Mouse (Mus musculus) embryonic facial prominence, embryonic 14.5 days (tissue): ENCODE results near the gene Tgfbr3. TPM values are rescaled to one million over a fixed set of nuclear protein-coding genes. Genes with fewer than 3 reads are reported as not detected.

Source experiments
- ATAC-seq: fragments of 200-750 bp; cut with Nextera tagmentation; 2 replicates; pipeline ENCODE4 v1.8.0; 2017; ENCODE audit warnings: low read depth, moderate number of reproducible peaks, moderate TSS enrichment
- DNase-seq: peaks from one replicate; pipeline ENCODE4 v3.0.0-alpha.2; 2015; ENCODE audit warnings: low spot score
- H3K27ac ChIP-seq: fragments of 300-500 bp; sonication (generic); replicated peaks from 2 replicates; pipeline ENCODE4 v1.5.1; 2014; ENCODE audit warnings: low read depth, mild to moderate bottlenecking, low read length, moderate library complexity
- H3K27me3 ChIP-seq: fragments of 300-500 bp; sonication (generic); replicated peaks from 2 replicates; pipeline ENCODE4 v1.6.1; 2014; ENCODE audit warnings: low read length; ENCODE audit not compliant: control insufficient read depth, insufficient read depth
- H3K36me3 ChIP-seq: fragments of 300-500 bp; sonication (generic); 2 replicates; pipeline ENCODE4 v1.6.1; 2014; ENCODE audit warnings: low read length, mixed read lengths; ENCODE audit not compliant: control insufficient read depth, insufficient read depth
- H3K4me1 ChIP-seq: fragments of 300-500 bp; sonication (generic); 2 replicates; pipeline ENCODE4 v1.6.1; 2014; ENCODE audit warnings: antibody characterized with exemption, low read length; ENCODE audit not compliant: control insufficient read depth, insufficient read depth
- H3K4me2 ChIP-seq: fragments of 300-500 bp; sonication (generic); 2 replicates; pipeline ENCODE4 v1.6.1; 2014; ENCODE audit warnings: low read depth, mild to moderate bottlenecking, low read length, moderate library complexity, mixed read lengths
- H3K4me3 ChIP-seq: fragments of 300-500 bp; sonication (generic); 2 replicates; pipeline ENCODE4 v1.5.1; 2014; ENCODE audit warnings: low read depth, mild to moderate bottlenecking, low read length
- H3K9ac ChIP-seq: fragments of 300-500 bp; sonication (generic); 2 replicates; pipeline ENCODE4 v1.6.1; 2014; ENCODE audit warnings: low read depth, mild to moderate bottlenecking, low read length, moderate library complexity, mixed read lengths
- H3K9me3 ChIP-seq: fragments of 300-500 bp; sonication (generic); 2 replicates; pipeline ENCODE4 v1.6.1; 2016; ENCODE audit warnings: low read length; ENCODE audit not compliant: control insufficient read depth
- WGBS: fragments of 180-500 bp; shearing (Covaris S2); extraction: QIAGEN DNeasy Blood & Tissue Kit; methylation state at CpG from one replicate; pipeline ENCODE4 v1.1.7; 2014; 5-methylcytosine and 5-hydroxymethylcytosine counted together
- polyA plus RNA-seq: library from polyadenylated mRNA; unstranded; fragments of >200 nt; fragmentation: Nextera tagmentation; extraction: Ambion mirVana; gene quantifications from 2 replicates; pipeline ENCODE4 v1.2.1, GENCODE M21; 2014

Gene Tgfbr3
- polyA plus RNA-seq, 1 experiment from 2014 or later, result 36.5 TPM

GRCm38 (mm10) chr5:107165271-107165670 lies 124.2 kb downstream of the Tgfbr3 start:
- Histone ChIP-seq H3K4me1 (peaks cover 87% of the 10 kb centered on the region), H3K9me3 (no peaks in the 10 kb centered on the region), H3K27me3 (no peaks in the 10 kb centered on the region), H3K4me2 (no peak overlapping the region), H3K36me3 (no peaks in the 10 kb centered on the region), H3K4me3 (no peak overlapping the region), H3K27ac (no peak overlapping the region), H3K9ac (no peak overlapping the region)
- no peak for DNase-seq
- WGBS, result 76% methylated on average over 5 of the region's 5 CpGs
- ATAC-seq, result no peak

GRCm38 (mm10) chr5:107164856-107165255 lies 124.6 kb downstream of the Tgfbr3 start:
- Histone ChIP-seq H3K36me3 (no peaks in the 10 kb centered on the region), H3K9me3 (no peaks in the 10 kb centered on the region), H3K4me2 (no peak overlapping the region), H3K4me1 (peaks cover 85% of the 10 kb centered on the region), H3K27ac (peak overlapping the region; percentile 61), H3K9ac (no peak overlapping the region), H3K4me3 (no peak overlapping the region), H3K27me3 (no peaks in the 10 kb centered on the region)
- DNase-seq (no peak), ATAC-seq (no peak)
- 66% methylated on average over 4 of the region's 4 CpGs for WGBS

GRCm38 (mm10) chr5:107164146-107164545 lies 125.3 kb downstream of the Tgfbr3 start:
- no peak for DNase-seq
- H3K36me3 ChIP-seq, result no peaks in the 10 kb centered on the region
- H3K9ac ChIP-seq, result no peak overlapping the region
- peaks cover 89% of the 10 kb centered on the region for H3K4me1 ChIP-seq
- no peaks in the 10 kb centered on the region for H3K27me3 ChIP-seq
- H3K27ac ChIP-seq, result peak overlapping the region; percentile 61
- no peak for ATAC-seq
- no peak overlapping the region for H3K4me2 ChIP-seq
- H3K4me3 ChIP-seq, result no peak overlapping the region
- no peaks in the 10 kb centered on the region for H3K9me3 ChIP-seq
- 67% methylated on average over 4 of the region's 4 CpGs for WGBS

GRCm38 (mm10) chr5:107163336-107163735 lies 126.1 kb downstream of the Tgfbr3 start:
- Histone ChIP-seq H3K27me3 (no peaks in the 10 kb centered on the region), H3K9me3 (no peaks in the 10 kb centered on the region), H3K4me2 (no peak overlapping the region), H3K4me1 (peaks cover 88% of the 10 kb centered on the region), H3K27ac (peak overlapping the region; percentile 76; the same call in 1 of the 2 replicates), H3K4me3 (no peak overlapping the region), H3K36me3 (0 out of 2 replicates have a peak, but pooled peaks cover 3% of the 10 kb centered on the region), H3K9ac (no peak overlapping the region)
- DNase-seq (no peak), ATAC-seq (no peak)

- H3K4me3 ChIP-seq, result no peak overlapping the region
- no peaks in the 10 kb centered on the region for H3K27me3 ChIP-seq
- no peaks in the 10 kb centered on the region for H3K9me3 ChIP-seq
- H3K4me1 ChIP-seq, result peaks cover 83% of the 10 kb centered on the region
- ATAC-seq (no peak), DNase-seq (peak; percentile 64)
- 38% methylated on average over 6 of the region's 6 CpGs for WGBS
- peak overlapping the region; percentile 16; the same call in 1 of the 2 replicates for H3K4me2 ChIP-seq
- 0 out of 2 replicates have a peak, but pooled peaks cover 3% of the 10 kb centered on the region for H3K36me3 ChIP-seq
- H3K27ac ChIP-seq, result peak overlapping the region; percentile 63
- H3K9ac ChIP-seq, result no peak overlapping the region
Observed at GRCm38 (mm10) chr5:107162812-107163211, 126.6 kb downstream of the Tgfbr3 start.

- Histone ChIP-seq H3K4me2 (peak overlapping the region; percentile 16; the same call in 1 of the 2 replicates), H3K9me3 (no peaks in the 10 kb centered on the region), H3K4me1 (peaks cover 83% of the 10 kb centered on the region), H3K27me3 (no peaks in the 10 kb centered on the region), H3K36me3 (0 out of 2 replicates have a peak, but pooled peaks cover 3% of the 10 kb centered on the region), H3K27ac (peak overlapping the region; percentile 63), H3K9ac (no peak overlapping the region), H3K4me3 (no peak overlapping the region)
- no peak for ATAC-seq
- 74% methylated on average over 4 of the region's 4 CpGs for WGBS
- DNase-seq, result no peak
Observed at GRCm38 (mm10) chr5:107162319-107162718, 127.1 kb downstream of the Tgfbr3 start.

- H3K27ac ChIP-seq, result peak overlapping the region; percentile 62
- ATAC-seq, result peak; percentile 55
Observed at GRCm38 (mm10) chr5:107159914-107160890, 129.2 kb downstream of the Tgfbr3 start.

GRCm38 (mm10) chr5:107158531-107159178 lies 130.8 kb downstream of the Tgfbr3 start:
- WGBS, result 84% methylated on average over 7 of the region's 7 CpGs
- ATAC-seq, result no peak

More at GRCm38 (mm10) chr5:107159914-107160890, 129.2 kb downstream of the Tgfbr3 start:
- Histone ChIP-seq H3K27me3 (no peaks in the 10 kb centered on the region), H3K9me3 (no peaks in the 10 kb centered on the region), H3K36me3 (0 out of 2 replicates have a peak, but pooled peaks cover 3% of the 10 kb centered on the region), H3K4me2 (no peak overlapping the region), H3K9ac (no peak overlapping the region), H3K4me3 (no peak overlapping the region), H3K4me1 (peaks cover 73% of the 10 kb centered on the region)
- WGBS, result 60% methylated on average over 8 of the region's 8 CpGs
- peak; percentile 90 for DNase-seq

More at GRCm38 (mm10) chr5:107158531-107159178, 130.8 kb downstream of the Tgfbr3 start:
- Histone ChIP-seq H3K9ac (no peak overlapping the region), H3K9me3 (no peaks in the 10 kb centered on the region), H3K27me3 (no peaks in the 10 kb centered on the region), H3K4me2 (no peak overlapping the region), H3K36me3 (0 out of 2 replicates have a peak, but pooled peaks cover 7% of the 10 kb centered on the region), H3K4me1 (peaks cover 59% of the 10 kb centered on the region), H3K27ac (no peak overlapping the region), H3K4me3 (no peak overlapping the region)
- DNase-seq, result no peak
